Mouse (Mus musculus) liver, adult 2 months (tissue): ENCODE measurements around the gene Srd5a3. TPM values are rescaled to one million over a fixed set of nuclear protein-coding genes. Genes with fewer than 3 reads are reported as not detected.

Experiments
- DNase-seq: peaks from one replicate; pipeline ENCODE4 v3.0.0-alpha.2; 2011; ENCODE audit warnings: low read depth, low spot score; ENCODE audit errors: extremely low read depth
- H3K27ac ChIP-seq: fragments of 200-500 bp; replicated peaks from 2 replicates; pipeline ENCODE4 v1.5.1; 2012; ENCODE audit warnings: low read depth, mild to moderate bottlenecking, control low read depth, inconsistent platforms, low read length; ENCODE audit not compliant: insufficient read depth
- H3K27me3 ChIP-seq: fragments of 200-500 bp; 2 replicates; pipeline ENCODE4 v1.6.1; 2012; ENCODE audit warnings: mild to moderate bottlenecking, moderate library complexity, low read length, inconsistent platforms; ENCODE audit not compliant: control insufficient read depth, insufficient read depth
- H3K36me3 ChIP-seq: fragments of 200-500 bp; 2 replicates; pipeline ENCODE4 v1.6.1; 2012; ENCODE audit warnings: low read length, inconsistent platforms; ENCODE audit not compliant: control insufficient read depth, insufficient read depth
- H3K4me1 ChIP-seq: fragments of 200-500 bp; 2 replicates; pipeline ENCODE4 v1.6.1; 2011; ENCODE audit warnings: low read length; ENCODE audit not compliant: control insufficient read depth, insufficient read depth
- H3K4me3 ChIP-seq: fragments of 200-500 bp; 2 replicates; pipeline ENCODE4 v1.5.1; 2011; ENCODE audit warnings: low read depth, mild to moderate bottlenecking, control low read depth, low read length, moderate library complexity; ENCODE audit not compliant: insufficient read depth
- H3K79me2 ChIP-seq: fragments of 200-500 bp; 2 replicates; pipeline ENCODE4 v1.6.1; 2012; ENCODE audit warnings: inconsistent platforms, mild to moderate bottlenecking, low read length, moderate library complexity; ENCODE audit not compliant: control insufficient read depth, insufficient read depth
- H3K9ac ChIP-seq: fragments of 200-500 bp; 2 replicates; pipeline ENCODE4 v1.6.1; 2012; ENCODE audit warnings: low read depth, mild to moderate bottlenecking, control low read depth, inconsistent platforms, low read length
- CTCF ChIP-seq: fragments of 200-500 bp; IDR thresholded peaks from 2 replicates; pipeline ENCODE4 v1.5.1; 2011; ENCODE audit warnings: low read depth, low read length, control low read depth
- POLR2A ChIP-seq: fragments of 200-500 bp; IDR thresholded peaks from 2 replicates; pipeline ENCODE4 v1.6.1; 2011; ENCODE audit warnings: low read length, control low read depth; ENCODE audit not compliant: insufficient read depth; ENCODE audit errors: extremely low read depth
- WGBS: fragments of 180-500 bp; shearing (Covaris S2); methylation state at CpG from one replicate; pipeline ENCODE4 v1.1.7; 2018; 5-methylcytosine and 5-hydroxymethylcytosine counted together
- polyA plus RNA-seq: library from polyadenylated mRNA; depleted of rRNA; stranded (reverse); fragments of >200 nt; gene quantifications from 2 replicates; pipeline ENCODE4 v1.2.3, GENCODE M21; 2012; rRNA removed
- total RNA-seq: library from RNA; depleted of rRNA; stranded (reverse); fragments of >200 nt; gene quantifications from 2 replicates; pipeline ENCODE4 v1.2.3, GENCODE M21; 2014; rRNA removed

The Srd5a3 gene
- total and polyA plus RNA-seq, 2 experiments = 7.8 to 42.4 TPM

DNA sequence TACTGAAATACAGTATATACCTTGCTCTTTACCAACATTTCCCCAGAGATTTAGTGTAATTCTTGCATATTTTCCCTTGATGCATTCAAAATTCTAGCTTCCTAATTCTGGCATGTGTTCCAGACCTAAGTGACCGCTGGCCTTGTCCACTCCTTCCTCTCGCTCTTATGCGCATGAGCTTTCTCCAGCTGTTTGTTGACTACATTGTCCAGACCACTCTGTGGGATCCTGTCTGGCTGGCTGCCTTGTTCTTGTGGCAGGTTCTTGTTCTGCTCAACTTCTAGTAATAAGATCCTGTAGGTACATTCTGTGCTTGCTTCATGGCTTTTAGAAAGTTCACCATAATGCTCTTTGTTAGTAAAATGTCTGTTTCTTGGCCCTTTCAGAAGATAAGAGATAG lies 63.1 kb downstream of the Srd5a3 start:
- no peak for TF ChIP-seq CTCF
- no peak for TF ChIP-seq POLR2A
- WGBS = 92% methylated on average over 3 of the region's 3 CpGs
- peaks cover 29% of the 10 kb centered on the region for H3K36me3 ChIP-seq
- no peaks in the 10 kb centered on the region for H3K4me1 ChIP-seq
- no peak overlapping the region for H3K9ac ChIP-seq
- H3K27ac ChIP-seq = no peak overlapping the region
- no peaks in the 10 kb centered on the region for H3K27me3 ChIP-seq
- H3K79me2 ChIP-seq = no peaks in the 10 kb centered on the region
- DNase-seq = no peak
- H3K4me3 ChIP-seq = no peak overlapping the region

Other genes starting within 250 kb of the Srd5a3 start
- gene Kdr, start 161.8 kb upstream of the Srd5a3 start, total RNA-seq = 33.4 and 35.1 TPM in 2 replicates
- gene Kdr, start 161.8 kb upstream of the Srd5a3 start, polyA plus RNA-seq = 5.8 and 7.8 TPM in 2 replicates
- gene Tmem165, start 43.6 kb downstream of the Srd5a3 start, total RNA-seq = 13.9 and 15.1 TPM in 2 replicates
- 10.3 and 11.0 TPM in 2 replicates for gene Tmem165, start 43.6 kb downstream of the Srd5a3 start, polyA plus RNA-seq
- 14.7 and 17.6 TPM in 2 replicates for gene Clock, start 164.5 kb downstream of the Srd5a3 start, total RNA-seq
- 10.9 and 11.3 TPM in 2 replicates for gene Clock, start 164.5 kb downstream of the Srd5a3 start, polyA plus RNA-seq
- gene Pdcl2, start 190.9 kb downstream of the Srd5a3 start, total RNA-seq = not detected in 2 replicates
- gene Pdcl2, start 190.9 kb downstream of the Srd5a3 start, polyA plus RNA-seq = not detected in 2 replicates
- not detected in 2 replicates for gene Nmu, start 223.5 kb downstream of the Srd5a3 start, total RNA-seq
- gene Nmu, start 223.5 kb downstream of the Srd5a3 start, polyA plus RNA-seq = not detected in 2 replicates